Mouse (Mus musculus) midbrain, postnatal 0 days (tissue): ENCODE results near the gene 9930111J21Rik2. TPM values are rescaled to one million over a fixed set of nuclear protein-coding genes. Genes with fewer than 3 reads are reported as not detected.
"Not testable (repeated sequence)": the region's sequence is repeated elsewhere in the genome, so short reads cannot be mapped to it uniquely, and the experiment has no call there.

Experiments
- ATAC-seq: fragments of 200-750 bp; cut with Nextera tagmentation; 2 replicates; pipeline ENCODE4 v1.8.0; 2017; ENCODE audit warnings: moderate number of reproducible peaks, mild to moderate bottlenecking, moderate TSS enrichment, moderate library complexity; ENCODE audit not compliant: low FRiP score
- DNase-seq: peaks from one replicate; pipeline ENCODE4 v3.0.0-alpha.2; 2015; ENCODE audit warnings: low spot score
- H3K27ac ChIP-seq: fragments of 300-500 bp; sonication (generic); 2 replicates; pipeline ENCODE4 v1.5.1; 2014; ENCODE audit warnings: low read depth, mild to moderate bottlenecking, low read length, mixed read lengths
- H3K27me3 ChIP-seq: fragments of 300-500 bp; sonication (generic); 2 replicates; pipeline ENCODE4 v1.6.1; 2014; ENCODE audit warnings: low read length, control low read depth, mixed read lengths; ENCODE audit not compliant: insufficient read depth
- H3K36me3 ChIP-seq: fragments of 300-500 bp; sonication (generic); 2 replicates; pipeline ENCODE4 v1.6.1; 2014; ENCODE audit warnings: low read length, control low read depth, mixed read lengths; ENCODE audit not compliant: insufficient read depth
- H3K4me1 ChIP-seq: fragments of 300-500 bp; sonication (generic); 2 replicates; pipeline ENCODE4 v1.6.1; 2014; ENCODE audit warnings: mild to moderate bottlenecking, control low read depth, antibody characterized with exemption, low read length, mixed read lengths; ENCODE audit not compliant: insufficient read depth
- H3K4me2 ChIP-seq: fragments of 300-500 bp; sonication (generic); 2 replicates; pipeline ENCODE4 v1.6.1; 2014; ENCODE audit warnings: low read depth, mild to moderate bottlenecking, low read length, mixed read lengths; ENCODE audit not compliant: poor library complexity, severe bottlenecking
- H3K4me3 ChIP-seq: fragments of 300-500 bp; sonication (generic); 2 replicates; pipeline ENCODE4 v1.5.1; 2014; ENCODE audit warnings: low read depth, mild to moderate bottlenecking, low read length, moderate library complexity
- H3K9ac ChIP-seq: fragments of 300-500 bp; sonication (generic); replicated peaks from 2 replicates; pipeline ENCODE4 v1.6.1; 2014; ENCODE audit warnings: mild to moderate bottlenecking, low read length, moderate library complexity, mixed read lengths; ENCODE audit not compliant: poor library complexity, severe bottlenecking
- H3K9me3 ChIP-seq: fragments of 300-500 bp; sonication (generic); 2 replicates; pipeline ENCODE4 v1.6.1; 2016; ENCODE audit warnings: low read length, control low read depth
- WGBS: fragments of 180-500 bp; shearing (Covaris S2); extraction: QIAGEN DNeasy Blood & Tissue Kit; methylation state at CpG from one replicate; pipeline ENCODE4 v1.1.7; 2014; 5-methylcytosine and 5-hydroxymethylcytosine counted together
- polyA plus RNA-seq: library from polyadenylated mRNA; unstranded; fragments of >200 nt; fragmentation: Nextera tagmentation; extraction: Ambion mirVana; gene quantifications from 2 replicates; pipeline ENCODE4 v1.2.1, GENCODE M21; 2015
- total RNA-seq: library from RNA; depleted of rRNA; stranded (reverse); fragments of >200 nt; gene quantifications from 2 replicates; pipeline ENCODE4 v1.2.3, GENCODE M21; 2014; rRNA removed

9930111J21Rik2 gene
- total and polyA plus RNA-seq, 2 experiments from 2014 or later, result 0.20 to 0.55 TPM

DNA sequence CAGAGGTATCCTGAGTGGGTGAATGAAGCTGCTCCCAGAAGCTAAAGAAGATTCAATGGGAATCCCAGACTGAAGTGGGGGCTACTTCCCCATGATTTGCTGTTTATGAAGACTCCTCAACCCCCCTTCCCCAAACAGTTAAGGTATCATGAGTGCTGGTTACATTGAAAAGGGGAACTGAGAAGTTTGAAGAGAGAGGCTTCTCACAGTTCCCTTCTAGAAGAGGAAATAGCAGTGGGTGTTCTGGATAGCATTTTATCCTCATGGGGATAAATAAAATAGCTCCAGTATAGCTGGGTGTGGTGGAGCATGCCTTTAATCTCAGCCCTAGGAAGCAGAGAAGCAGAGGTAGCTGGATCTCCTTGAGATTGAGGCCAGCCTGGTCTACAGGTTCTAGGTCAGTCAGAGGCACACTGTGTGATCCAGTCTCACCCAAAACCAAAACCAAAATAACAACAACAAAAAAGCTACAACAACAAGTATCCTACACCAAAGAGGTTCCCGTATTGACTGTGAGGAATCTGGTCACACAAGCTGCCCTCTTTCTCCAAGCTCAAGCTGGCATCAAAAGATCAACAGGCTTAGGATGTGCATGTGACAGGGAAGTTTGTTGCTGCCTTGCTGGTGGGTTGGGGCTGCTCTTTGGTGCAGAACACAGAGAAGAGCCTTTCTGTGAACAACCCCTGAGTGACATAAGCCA is 72.7 kb downstream of the 9930111J21Rik2 start, which contains the start of gene Olfr56:
Gene Olfr56 (plus strand): TSS at position 650 of the 700 bp plus-strand sequence.
- ATAC-seq, H3K9me3 ChIP-seq, H3K27me3 ChIP-seq, H3K4me1 ChIP-seq, DNase-seq, H3K27ac ChIP-seq, H3K36me3 ChIP-seq, H3K4me2 ChIP-seq, H3K9ac ChIP-seq, H3K4me3 ChIP-seq: not testable (repeated sequence)
- WGBS, result no CpG with 5 or more reads among the region's 1 CpGs

DNA sequence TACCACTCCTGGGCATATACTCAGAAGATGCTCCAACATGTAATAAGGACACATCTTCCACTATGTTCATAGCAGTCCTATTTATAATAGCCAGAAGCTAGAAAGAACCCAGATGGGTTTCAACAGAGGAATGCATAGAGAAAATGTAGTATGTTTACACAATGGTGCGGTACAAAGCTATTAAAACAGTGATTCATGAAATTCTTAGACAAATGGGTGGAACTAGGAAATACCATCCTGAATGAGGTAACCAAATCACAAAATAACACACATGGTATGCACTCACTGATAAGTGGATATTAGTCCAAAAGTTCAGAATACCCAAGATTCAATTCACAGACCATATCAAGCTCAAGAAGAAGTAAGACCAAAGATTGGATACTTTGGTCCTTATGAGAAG is 76.4 kb downstream of the 9930111J21Rik2 start:
- H3K9ac ChIP-seq, H3K27ac ChIP-seq, H3K4me3 ChIP-seq, H3K27me3 ChIP-seq, H3K36me3 ChIP-seq, H3K4me1 ChIP-seq, H3K4me2 ChIP-seq, DNase-seq, ATAC-seq, H3K9me3 ChIP-seq: not testable (repeated sequence)
- no CpG with 5 or more reads among the region's 1 CpGs for WGBS

Other genes starting within 250 kb of the 9930111J21Rik2 start
- 38.9 and 41.5 TPM in 2 replicates for gene Trim41, start 233.9 kb downstream of the 9930111J21Rik2 start, total RNA-seq
- 5.0 and 5.1 TPM in 2 replicates for gene Trim41, start 233.9 kb downstream of the 9930111J21Rik2 start, polyA plus RNA-seq
- gene Trim7, start 225.1 kb downstream of the 9930111J21Rik2 start, total RNA-seq, result 7.7 and 8.6 TPM in 2 replicates
- 3.4 and 3.7 TPM in 2 replicates for gene Trim7, start 225.1 kb downstream of the 9930111J21Rik2 start, polyA plus RNA-seq
- gene Gm12184, start 224.6 kb downstream of the 9930111J21Rik2 start, total RNA-seq, result 4.3 and 8.2 TPM in 2 replicates
- gene Gm12184, start 224.6 kb downstream of the 9930111J21Rik2 start, polyA plus RNA-seq, result 2.4 and 3.0 TPM in 2 replicates
- 6.2 and 7.6 TPM in 2 replicates for gene Irgm1, start 179.6 kb downstream of the 9930111J21Rik2 start, total RNA-seq
- gene Irgm1, start 179.6 kb downstream of the 9930111J21Rik2 start, polyA plus RNA-seq, result 4.9 and 5.8 TPM in 2 replicates
- 0.60 and 1.5 TPM in 2 replicates for gene Gm5431, start 149.0 kb downstream of the 9930111J21Rik2 start, total RNA-seq
- 0.12 and 0.27 TPM in 2 replicates for gene Gm5431, start 149.0 kb downstream of the 9930111J21Rik2 start, polyA plus RNA-seq
- gene Psme2b, start 105.1 kb downstream of the 9930111J21Rik2 start, total RNA-seq, result 0.76 and 1.1 TPM in 2 replicates
- gene Psme2b, start 105.1 kb downstream of the 9930111J21Rik2 start, polyA plus RNA-seq, result 1.8 and 2.1 TPM in 2 replicates
- gene Olfr56, start 72.4 kb downstream of the 9930111J21Rik2 start, total RNA-seq, result 0.33 TPM in 1 of 2 replicates, not detected in the other
- not detected in 2 replicates for gene Olfr56, start 72.4 kb downstream of the 9930111J21Rik2 start, polyA plus RNA-seq
- gene 9930111J21Rik1, start 71.8 kb downstream of the 9930111J21Rik2 start, total RNA-seq, result 0.88 and 1.5 TPM in 2 replicates
- 0.13 and 0.25 TPM in 2 replicates for gene 9930111J21Rik1, start 71.8 kb downstream of the 9930111J21Rik2 start, polyA plus RNA-seq
- 0.24 TPM in 1 of 2 replicates, not detected in the other for gene Gm12185, start 59.0 kb downstream of the 9930111J21Rik2 start, total RNA-seq
- gene Gm12185, start 59.0 kb downstream of the 9930111J21Rik2 start, polyA plus RNA-seq, result not detected in 2 replicates
- not detected in 2 replicates for gene Tgtp1, start 57.1 kb downstream of the 9930111J21Rik2 start, total RNA-seq
- gene Tgtp1, start 57.1 kb downstream of the 9930111J21Rik2 start, polyA plus RNA-seq, result 0.15 TPM in 1 of 2 replicates, not detected in the other
- gene Tgtp2, start 13.0 kb upstream of the 9930111J21Rik2 start, total RNA-seq, result not detected in 2 replicates
- gene Tgtp2, start 13.0 kb upstream of the 9930111J21Rik2 start, polyA plus RNA-seq, result 0.15 and 0.19 TPM in 2 replicates
- 1.1 and 3.3 TPM in 2 replicates for gene Ifi47, start 25.3 kb upstream of the 9930111J21Rik2 start, total RNA-seq
- 0.74 and 1.4 TPM in 2 replicates for gene Ifi47, start 25.3 kb upstream of the 9930111J21Rik2 start, polyA plus RNA-seq
- not detected in 2 replicates for gene Olfr1396, start 63.6 kb upstream of the 9930111J21Rik2 start, total RNA-seq
- not detected in 2 replicates for gene Olfr1396, start 63.6 kb upstream of the 9930111J21Rik2 start, polyA plus RNA-seq
- gene Olfr1395, start 91.0 kb upstream of the 9930111J21Rik2 start, total RNA-seq, result not detected in 2 replicates
- not detected in 2 replicates for gene Olfr1395, start 91.0 kb upstream of the 9930111J21Rik2 start, polyA plus RNA-seq
- not detected in 2 replicates for gene Olfr1394, start 103.1 kb upstream of the 9930111J21Rik2 start, total RNA-seq
- not detected in 2 replicates for gene Olfr1394, start 103.1 kb upstream of the 9930111J21Rik2 start, polyA plus RNA-seq
- gene Btnl9, start 135.9 kb upstream of the 9930111J21Rik2 start, total RNA-seq, result 0.19 TPM in 1 of 2 replicates, not detected in the other
- gene Btnl9, start 135.9 kb upstream of the 9930111J21Rik2 start, polyA plus RNA-seq, result 0.26 and 0.80 TPM in 2 replicates
- 25.6 and 40.2 TPM in 2 replicates for gene Zfp62, start 152.1 kb upstream of the 9930111J21Rik2 start, total RNA-seq
- gene Zfp62, start 152.1 kb upstream of the 9930111J21Rik2 start, polyA plus RNA-seq, result 26.0 and 26.6 TPM in 2 replicates
- 88.1 and 102 TPM in 2 replicates for gene Mgat1, start 192.9 kb upstream of the 9930111J21Rik2 start, total RNA-seq
- gene Mgat1, start 192.9 kb upstream of the 9930111J21Rik2 start, polyA plus RNA-seq, result 33.9 and 35.4 TPM in 2 replicates
- 0.19 and 1.4 TPM in 2 replicates for gene Olfr1393, start 227.1 kb upstream of the 9930111J21Rik2 start, total RNA-seq
- 0.21 TPM in 1 of 2 replicates, not detected in the other for gene Olfr1393, start 227.1 kb upstream of the 9930111J21Rik2 start, polyA plus RNA-seq
- 0.52 and 0.60 TPM in 2 replicates for gene Olfr1392, start 234.0 kb upstream of the 9930111J21Rik2 start, total RNA-seq
- 0.14 TPM in 1 of 2 replicates, not detected in the other for gene Olfr1392, start 234.0 kb upstream of the 9930111J21Rik2 start, polyA plus RNA-seq